Mouse (Mus musculus): ENCODE results near the gene Gpr146. TPM values are rescaled to one million over a fixed set of nuclear protein-coding genes. Genes with fewer than 3 reads are reported as not detected.

Gene Gpr146
- total RNA-seq (2023): 20.5 TPM

GRCm38 (mm10) chr5:139377468-139378270, at the start of gene Gpr146:
Gpr146 (plus strand) TSS chr5:139377697.

GRCm38 (mm10) chr5:139351134-139351533, 26.4 kb upstream of the Gpr146 start, which contains the start of gene Cox19:
Cox19 (minus strand) TSS chr5:139351418.

GRCm38 (mm10) chr5:139352317-139352716, 25.2 kb upstream of the Gpr146 start, which contains the start of gene Cyp2w1:
Cyp2w1 (plus strand) TSS chr5:139352617.

GRCm38 (mm10) chr5:139404801-139405401, 27.4 kb downstream of the Gpr146 start, which contains the start of gene C130050O18Rik:
C130050O18Rik (plus strand) TSS chr5:139405280.

GRCm38 (mm10) chr5:139423026-139423865, 45.7 kb downstream of the Gpr146 start, which contains the start of gene Gper1:
Gper1 (plus strand) TSS chr5:139423151.

Other genes starting within 250 kb of the Gpr146 start
- gene Prkar1b, start 227.7 kb upstream of the Gpr146 start, total RNA-seq (2023): 1.5 TPM
- 16.7 TPM for gene Dnaaf5, start 227.5 kb upstream of the Gpr146 start, total RNA-seq (2023)
- 68.0 TPM for gene Sun1, start 177.1 kb upstream of the Gpr146 start, total RNA-seq (2023)
- gene Get4, start 125.4 kb upstream of the Gpr146 start, total RNA-seq (2023): 46.6 TPM
- 3.9 TPM for gene Adap1, start 52.1 kb upstream of the Gpr146 start, total RNA-seq (2023)
- gene Cox19, start 26.3 kb upstream of the Gpr146 start, total RNA-seq (2023): 21.9 TPM
- gene Cyp2w1, start 25.1 kb upstream of the Gpr146 start, total RNA-seq (2023): not detected
- gene C130050O18Rik, start 27.6 kb downstream of the Gpr146 start, total RNA-seq (2023): 0.70 TPM
- gene Gper1, start 45.5 kb downstream of the Gpr146 start, total RNA-seq (2023): not detected
- 2.2 TPM for gene 3110082I17Rik, start 82.8 kb downstream of the Gpr146 start, total RNA-seq (2023)
- 129 TPM for gene Zfand2a, start 106.9 kb downstream of the Gpr146 start, total RNA-seq (2023)
- gene Uncx, start 165.8 kb downstream of the Gpr146 start, total RNA-seq (2023): not detected